Mouse (Mus musculus) small intestine, adult 2 months (tissue): ENCODE results near the gene Cept1. TPM values are rescaled to one million over a fixed set of nuclear protein-coding genes. Genes with fewer than 3 reads are reported as not detected.
A peak's percentile ranks its signal among the peaks of the same experiment; 100 is the strongest.

ENCODE experiments used
- H3K27ac ChIP-seq: fragments of 200-500 bp; 2 replicates; pipeline ENCODE4 v1.5.1; 2012; ENCODE audit warnings: low read depth, low read length, control low read depth, inconsistent platforms; ENCODE audit not compliant: insufficient read depth
- H3K27me3 ChIP-seq: fragments of 200-500 bp; 2 replicates; pipeline ENCODE4 v1.6.1; 2012; ENCODE audit warnings: mild to moderate bottlenecking, moderate library complexity, low read length, inconsistent platforms; ENCODE audit not compliant: control insufficient read depth, insufficient read depth
- H3K36me3 ChIP-seq: fragments of 200-500 bp; 2 replicates; pipeline ENCODE4 v1.6.1; 2012; ENCODE audit warnings: mild to moderate bottlenecking, low read length, control low read depth, inconsistent platforms; ENCODE audit not compliant: control insufficient read depth, insufficient read depth
- H3K4me1 ChIP-seq: fragments of 200-500 bp; 2 replicates; pipeline ENCODE4 v1.6.1; 2012; ENCODE audit warnings: low read length, inconsistent platforms, mixed read lengths; ENCODE audit not compliant: control insufficient read depth, insufficient read depth, insufficient read length
- H3K4me3 ChIP-seq: fragments of 200-500 bp; 2 replicates; pipeline ENCODE4 v1.5.1; 2012; ENCODE audit warnings: low read depth, mild to moderate bottlenecking, control low read depth, inconsistent platforms, low read length, moderate library complexity
- CTCF ChIP-seq: fragments of 200-500 bp; IDR thresholded peaks from 2 replicates; pipeline ENCODE4 v1.5.1; 2012; ENCODE audit warnings: low read depth, mild to moderate bottlenecking, control low read depth, inconsistent platforms, low read length, moderate library complexity, mixed read lengths; ENCODE audit not compliant: insufficient replicate concordance, insufficient read length; ENCODE audit errors: extremely low read depth
- POLR2A ChIP-seq: fragments of 200-500 bp; IDR thresholded peaks from 2 replicates; pipeline ENCODE4 v1.6.1; 2012; ENCODE audit warnings: low read depth, mild to moderate bottlenecking, control low read depth, inconsistent platforms, low read length, moderate library complexity
- WGBS: fragments of 180-500 bp; shearing (Covaris S2); methylation state at CpG from one replicate; pipeline ENCODE4 v1.1.7; 2018; 5-methylcytosine and 5-hydroxymethylcytosine counted together
- polyA plus RNA-seq: library from polyadenylated mRNA; depleted of rRNA; stranded (reverse); fragments of >200 nt; gene quantifications from 2 replicates; pipeline ENCODE4 v1.2.3, GENCODE M21; 2012

The Cept1 gene
- polyA plus RNA-seq, 1 experiment, result 13.2 TPM

- Histone ChIP-seq H3K4me1 (peaks cover 30% of the 10 kb centered on the region), H3K27me3 (no peaks in the 10 kb centered on the region), H3K4me3 (peak overlapping the region; percentile 40; the same call in 1 of the 2 replicates), H3K36me3 (peaks cover 4% of the 10 kb centered on the region), H3K27ac (peak overlapping the region; percentile 97)
- WGBS, result 17% methylated on average over 4 of the region's 4 CpGs
- TF ChIP-seq CTCF (no peak), POLR2A (no peak)
These were observed 63.7 kb downstream of the Cept1 start for GRCm38 (mm10) chr3:106483796-106484405.

DNA sequence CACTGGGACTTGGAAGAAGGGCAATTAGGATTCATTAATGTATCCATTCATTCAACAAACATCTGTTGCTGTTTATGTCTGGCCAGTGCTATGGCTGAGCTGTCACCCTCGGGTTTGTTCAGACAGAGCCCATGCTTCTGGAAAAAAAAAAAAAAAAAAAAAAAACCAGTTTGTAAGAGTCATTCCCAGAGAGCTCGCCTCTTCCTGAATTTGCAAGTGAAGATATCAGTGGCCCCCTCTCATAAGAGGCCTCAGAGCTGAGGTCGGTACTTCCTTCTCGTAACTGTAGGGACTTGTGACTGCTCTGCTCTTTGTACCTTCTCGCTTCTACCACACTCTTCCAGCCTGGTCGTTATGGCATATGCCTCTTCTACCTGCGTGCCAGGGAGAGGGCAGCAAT is 64.3 kb downstream of the Cept1 start:
- Histone ChIP-seq H3K4me3 (peak overlapping the region; percentile 86), H3K27me3 (no peaks in the 10 kb centered on the region), H3K27ac (peak overlapping the region; percentile 97), H3K4me1 (peaks cover 24% of the 10 kb centered on the region; the same call in 1 of the 2 replicates), H3K36me3 (no peaks in the 10 kb centered on the region; the same call in 1 of the 2 replicates)
- WGBS, result 8% methylated on average over 7 of the region's 7 CpGs
- TF ChIP-seq CTCF (no peak), POLR2A (0 out of 2 replicates have a peak, but pooled peaks have one; percentile 23)

GRCm38 (mm10) chr3:106482281-106483081 is 65.1 kb downstream of the Cept1 start, which contains the start of gene Dennd2d:
Dennd2d (plus strand) TSS chr3:106482405.
- Histone ChIP-seq H3K36me3 (no peaks in the 10 kb centered on the region; the same call in 1 of the 2 replicates), H3K4me3 (peak within 1 kb of the TSS; percentile 86), H3K27me3 (no peaks in the 10 kb centered on the region), H3K27ac (peak within 1 kb of the TSS; percentile 97), H3K4me1 (peaks cover 20% of the 10 kb centered on the region; the same call in 1 of the 2 replicates)
- 1% methylated on average over 44 of the region's 44 CpGs for WGBS
- TF ChIP-seq CTCF (peak; percentile 21; the same call in 1 of the 2 replicates), POLR2A (no peak)

- Histone ChIP-seq H3K27ac (no peak overlapping the region), H3K27me3 (no peaks in the 10 kb centered on the region), H3K4me3 (no peak overlapping the region), H3K36me3 (no peaks in the 10 kb centered on the region; the same call in 1 of the 2 replicates), H3K4me1 (peaks cover 6% of the 10 kb centered on the region; the same call in 1 of the 2 replicates)
- whole genome bisulfite sequencing, result 71% methylated on average over 1 of the region's 1 CpGs
- TF ChIP-seq CTCF (no peak), POLR2A (no peak)
These were observed 70.7 kb downstream of the Cept1 start for GRCm38 (mm10) chr3:106476863-106477262.

- no peak overlapping the region for H3K27ac ChIP-seq
- no peak overlapping the region for H3K4me3 ChIP-seq
- no peak for TF ChIP-seq POLR2A
- TF ChIP-seq CTCF, result no peak
- no peaks in the 10 kb centered on the region for H3K27me3 ChIP-seq
- no peaks in the 10 kb centered on the region for H3K36me3 ChIP-seq
- H3K4me1 ChIP-seq, result peaks cover 6% of the 10 kb centered on the region; the same call in 1 of the 2 replicates
- 44% methylated on average over 4 of the region's 4 CpGs for WGBS
These were observed 73.4 kb downstream of the Cept1 start for GRCm38 (mm10) chr3:106474210-106474609.

DNA sequence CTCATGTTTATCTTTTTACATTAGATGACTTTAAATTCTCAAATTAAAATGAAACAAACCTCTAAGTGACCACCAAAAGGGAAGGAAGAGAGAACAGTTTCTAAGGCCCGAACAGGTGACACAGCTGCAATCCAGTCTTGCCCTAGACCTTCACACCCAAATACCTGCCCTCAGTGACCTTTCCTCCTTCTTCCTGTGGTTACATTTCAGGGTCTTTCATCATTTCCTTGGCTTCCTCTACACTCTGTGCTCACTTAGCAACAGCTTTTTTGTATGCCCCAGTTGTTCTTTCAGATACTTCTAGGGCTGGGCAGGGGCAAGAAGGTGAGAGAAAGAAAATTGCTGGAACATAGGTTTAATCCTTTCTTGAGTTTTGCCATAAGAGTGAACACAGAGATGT is 82.9 kb downstream of the Cept1 start:
- Histone ChIP-seq H3K36me3 (no peaks in the 10 kb centered on the region), H3K4me1 (no peaks in the 10 kb centered on the region), H3K4me3 (no peak overlapping the region), H3K27me3 (no peaks in the 10 kb centered on the region), H3K27ac (no peak overlapping the region)
- no peak for TF ChIP-seq CTCF
- TF ChIP-seq POLR2A, result no peak
- 75% methylated on average over 1 of the region's 1 CpGs for WGBS

DNA sequence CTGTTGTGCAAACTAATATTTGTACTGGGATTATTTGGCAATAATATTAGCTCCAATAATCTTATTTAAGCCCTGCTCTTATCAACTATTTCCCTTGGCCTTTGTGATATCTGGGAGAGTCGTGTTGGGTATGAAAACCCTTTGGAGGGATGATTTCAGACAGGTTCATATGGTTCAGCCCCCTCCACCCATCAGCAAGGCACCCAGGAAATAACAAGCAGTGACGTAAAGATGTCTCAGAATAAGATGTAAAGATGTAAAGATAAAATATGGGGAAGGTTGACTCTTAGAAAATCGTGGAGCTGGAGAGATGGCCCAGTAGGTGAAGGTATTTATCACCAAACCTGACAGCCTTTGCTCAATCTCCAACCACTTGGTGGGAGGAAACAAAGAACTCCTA is 85.1 kb downstream of the Cept1 start:
- H3K4me1 ChIP-seq, result no peaks in the 10 kb centered on the region
- no peak overlapping the region for H3K4me3 ChIP-seq
- no peaks in the 10 kb centered on the region for H3K36me3 ChIP-seq
- no peak for TF ChIP-seq POLR2A
- no peak for TF ChIP-seq CTCF
- WGBS, result 34% methylated on average over 3 of the region's 3 CpGs
- H3K27me3 ChIP-seq, result no peaks in the 10 kb centered on the region
- peak overlapping the region; percentile 33; the same call in 1 of the 2 replicates for H3K27ac ChIP-seq
